Mouse (Mus musculus): ENCODE results near the gene Spag7.

DNA sequence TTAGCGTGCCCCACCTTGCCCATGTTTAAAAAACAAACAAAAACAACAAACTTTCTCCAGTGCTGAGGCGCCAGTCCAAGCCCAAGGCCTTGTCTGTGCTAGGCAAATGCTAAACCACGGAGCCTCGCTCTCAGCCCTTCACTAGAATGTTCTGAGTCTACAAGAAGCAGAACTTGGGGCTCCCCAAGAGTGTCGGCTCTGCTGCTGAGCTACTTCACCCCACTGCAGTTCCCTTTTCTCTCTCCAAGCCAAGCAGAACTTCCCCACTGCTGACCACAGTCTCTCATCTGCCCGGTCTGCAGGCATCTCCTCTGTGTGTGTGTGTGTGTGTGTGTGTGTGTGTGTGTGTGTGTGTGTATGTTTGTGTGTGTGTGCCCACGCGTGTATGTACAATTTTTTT, 10.7 kb upstream of the Spag7 start:
- TF ChIP-seq POLR2A (IDR thresholded peaks at IDR 0.05; ENCODE audit: borderline replicate concordance, extremely low read depth, insufficient read depth, insufficient read length, poor library complexity, severe bottlenecking) (no peak), CTCF (IDR thresholded peaks at IDR 0.05; ENCODE audit: borderline replicate concordance, extremely low read depth, insufficient read depth, insufficient read length) (no peak)

Measured in brain, embryonic 14.5 days (tissue).